Comparison of ENCODE assay signal across 8 mouse cellular contexts in the genomic region with DNA sequence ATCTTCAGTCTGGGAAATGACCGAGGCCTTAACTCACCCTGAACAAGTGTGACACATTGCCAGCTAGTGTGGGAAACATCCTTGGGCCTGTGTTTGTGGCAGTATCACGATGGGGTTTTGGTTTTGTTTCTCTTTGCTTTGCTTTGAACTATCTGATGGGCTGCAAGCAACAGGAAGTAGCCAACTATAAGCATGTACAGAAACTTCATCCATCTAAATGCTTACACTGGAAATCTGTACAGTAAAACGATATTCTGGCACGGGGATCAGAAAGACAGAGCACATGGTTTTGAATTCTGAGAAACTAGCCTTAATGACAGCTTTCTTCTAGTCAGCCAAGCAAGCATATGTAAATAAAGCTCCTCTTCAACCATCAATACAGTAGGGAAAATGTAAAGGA. TPM values are rescaled to one million over a fixed set of nuclear protein-coding genes. Genes with fewer than 3 reads are reported as not detected.
DNase-seq lines count a peak whose midpoint lies in the region; ATAC-seq lines count a peak whose summit lies in the region.

No protein-coding gene starts in this region.

- peak; percentile 0; the same call in 1 of the 2 replicates for ATAC-seq in kidney, embryonic 14.5 days (ENCODE audit: low FRiP score, low TSS enrichment)
- ATAC-seq in heart, embryonic 12.5 days (ENCODE audit: insufficient number of reproducible peaks, low FRiP score), result no peak
- ATAC-seq in liver, embryonic 15.5 days (ENCODE audit: insufficient read depth), result no peak
- ATAC-seq in stomach, embryonic 14.5 days (ENCODE audit: insufficient number of reproducible peaks, insufficient read depth, low FRiP score, low read depth), result no peak
- no peak for ATAC-seq in monocyte, adult 5-6 weeks (replicated peaks; ENCODE audit: insufficient number of reproducible peaks, low FRiP score, low TSS enrichment, poor library complexity, severe bottlenecking)

- WGBS in kidney, embryonic 14.5 days, result 16% methylated on average over 4 of the region's 4 CpGs
- WGBS in heart, embryonic 12.5 days, result 12% methylated on average over 4 of the region's 4 CpGs
- 18% methylated on average over 4 of the region's 4 CpGs for WGBS in liver, embryonic 15.5 days (ENCODE audit: insufficient replicate concordance)
- WGBS in stomach, embryonic 14.5 days, result 13% methylated on average over 4 of the region's 4 CpGs

- no peaks in the 10 kb centered on the region for H3K9me3 ChIP-seq in kidney, embryonic 14.5 days (ENCODE audit: control insufficient read depth, low read length)
- no peaks in the 10 kb centered on the region for H3K9me3 ChIP-seq in heart, embryonic 12.5 days (replicated peaks)
- no peaks in the 10 kb centered on the region for H3K9me3 ChIP-seq in liver, embryonic 15.5 days (replicated peaks)
- H3K9me3 ChIP-seq in stomach, embryonic 14.5 days (ENCODE audit: control insufficient read depth, low read depth, low read length), result no peaks in the 10 kb centered on the region

- no peak for DNase-seq in kidney, adult 18-20 months
- DNase-seq in T-cell, adult 2 months (ENCODE audit: low spot score), result peak; percentile 53
- DNase-seq in layer of hippocampus, adult 11-12 months (ENCODE audit: low spot score), result no peak

- H3K4me2 ChIP-seq in kidney, embryonic 14.5 days (replicated peaks; ENCODE audit: low read depth, low read length), result peak overlapping the region; percentile 54
- peak overlapping the region; percentile 99 for H3K4me2 ChIP-seq in heart, embryonic 12.5 days
- H3K4me2 ChIP-seq in liver, embryonic 15.5 days, result peak overlapping the region; percentile 97
- peak overlapping the region; percentile 93 for H3K4me2 ChIP-seq in stomach, embryonic 14.5 days (replicated peaks; ENCODE audit: low read depth, low read length)

- peaks cover 14% of the 10 kb centered on the region for H3K36me3 ChIP-seq in kidney, embryonic 14.5 days (ENCODE audit: control insufficient read depth, insufficient read depth, low read length)
- H3K36me3 ChIP-seq in heart, embryonic 12.5 days, result peaks cover 20% of the 10 kb centered on the region
- peaks cover 34% of the 10 kb centered on the region for H3K36me3 ChIP-seq in liver, embryonic 15.5 days (replicated peaks)
- H3K36me3 ChIP-seq in stomach, embryonic 14.5 days (ENCODE audit: control insufficient read depth, insufficient read depth, low read length), result peaks cover 4% of the 10 kb centered on the region; the same call in 1 of the 2 replicates

- H3K4me3 ChIP-seq in kidney, embryonic 14.5 days (ENCODE audit: low read length), result peak overlapping the region; percentile 76
- H3K4me3 ChIP-seq in heart, embryonic 12.5 days, result peak overlapping the region; percentile 82
- peak overlapping the region; percentile 91 for H3K4me3 ChIP-seq in liver, embryonic 15.5 days (replicated peaks)
- H3K4me3 ChIP-seq in stomach, embryonic 14.5 days (ENCODE audit: low read depth, low read length), result peak overlapping the region; percentile 70

- H3K4me1 ChIP-seq in kidney, embryonic 14.5 days (ENCODE audit: control insufficient read depth, insufficient read depth, low read length), result peaks cover 17% of the 10 kb centered on the region; the same call in 1 of the 2 replicates
- H3K4me1 ChIP-seq in heart, embryonic 12.5 days (replicated peaks), result peaks cover 24% of the 10 kb centered on the region
- peaks cover 34% of the 10 kb centered on the region for H3K4me1 ChIP-seq in liver, embryonic 15.5 days (replicated peaks)
- H3K4me1 ChIP-seq in stomach, embryonic 14.5 days (ENCODE audit: control insufficient read depth, insufficient read depth, low read length), result 0 out of 2 replicates have a peak, but pooled peaks cover 4% of the 10 kb centered on the region

- no peaks in the 10 kb centered on the region for H3K27me3 ChIP-seq in kidney, embryonic 14.5 days (ENCODE audit: control insufficient read depth, insufficient read depth, low read length)
- H3K27me3 ChIP-seq in heart, embryonic 12.5 days (replicated peaks), result no peaks in the 10 kb centered on the region
- H3K27me3 ChIP-seq in liver, embryonic 15.5 days, result no peaks in the 10 kb centered on the region
- no peaks in the 10 kb centered on the region for H3K27me3 ChIP-seq in stomach, embryonic 14.5 days (ENCODE audit: control insufficient read depth, insufficient read depth, low read length)

- peak overlapping the region; percentile 66 for H3K9ac ChIP-seq in kidney, embryonic 14.5 days (ENCODE audit: low read depth, low read length)
- peak overlapping the region; percentile 65; the same call in 1 of the 2 replicates for H3K9ac ChIP-seq in heart, embryonic 12.5 days
- H3K9ac ChIP-seq in liver, embryonic 15.5 days, result peak overlapping the region; percentile 55
- no peak overlapping the region for H3K9ac ChIP-seq in stomach, embryonic 14.5 days (replicated peaks; ENCODE audit: low read depth, low read length)

- H3K27ac ChIP-seq in kidney, embryonic 14.5 days (ENCODE audit: low read depth, low read length), result no peak overlapping the region; the same call in 1 of the 2 replicates
- H3K27ac ChIP-seq in heart, embryonic 12.5 days (ENCODE audit: poor library complexity, severe bottlenecking), result 0 out of 2 replicates have a peak overlapping the region, but pooled peaks have one; percentile 87
- H3K27ac ChIP-seq in liver, embryonic 15.5 days (replicated peaks), result peak overlapping the region; percentile 94
- no peak overlapping the region for H3K27ac ChIP-seq in stomach, embryonic 14.5 days (ENCODE audit: low read length)

RNA-seq across cellular contexts. Expression of a gene that starts 0.6 kb away (rescaled TPM):
- 24.6 and 26.0 TPM in 2 replicates for polyA plus RNA-seq in kidney, embryonic 14.5 days (2014; fragmentation: Nextera tagmentation; extraction: Ambion mirVana)
- polyA plus RNA-seq in heart, embryonic 12.5 days (2016; fragmentation: Nextera tagmentation; extraction: Ambion mirVana), result 12.7 and 13.0 TPM in 2 replicates
- polyA plus RNA-seq in liver, embryonic 15.5 days (2015; fragmentation: Nextera tagmentation; extraction: Ambion mirVana), result 14.3 and 15.9 TPM in 2 replicates
- polyA plus RNA-seq in stomach, embryonic 14.5 days (2014; fragmentation: Nextera tagmentation; extraction: Ambion mirVana), result 15.3 and 16.3 TPM in 2 replicates
- 0.21 to 2.3 TPM (median 0.95 TPM) in 3 replicates for total RNA-seq in monocyte, adult 5-6 weeks (2017)

RNA-seq across cellular contexts. Expression of a gene that starts 0.8 kb away (rescaled TPM):
- 31.8 and 42.3 TPM in 2 replicates for polyA plus RNA-seq in kidney, embryonic 14.5 days (2014; fragmentation: Nextera tagmentation; extraction: Ambion mirVana)
- 19.5 and 19.7 TPM in 2 replicates for polyA plus RNA-seq in heart, embryonic 12.5 days (2016; fragmentation: Nextera tagmentation; extraction: Ambion mirVana)
- 8.1 and 8.8 TPM in 2 replicates for polyA plus RNA-seq in liver, embryonic 15.5 days (2015; fragmentation: Nextera tagmentation; extraction: Ambion mirVana)
- 30.9 and 31.6 TPM in 2 replicates for polyA plus RNA-seq in stomach, embryonic 14.5 days (2014; fragmentation: Nextera tagmentation; extraction: Ambion mirVana)
- total RNA-seq in monocyte, adult 5-6 weeks (2017), result 20.4 to 46.6 TPM (median 29.4 TPM) in 3 replicates

RNA-seq across cellular contexts. Expression of a gene that starts 48.2 kb away (rescaled TPM):
- polyA plus RNA-seq in kidney, embryonic 14.5 days (2014; fragmentation: Nextera tagmentation; extraction: Ambion mirVana), result 1.4 and 2.1 TPM in 2 replicates
- 0.56 and 0.78 TPM in 2 replicates for polyA plus RNA-seq in heart, embryonic 12.5 days (2016; fragmentation: Nextera tagmentation; extraction: Ambion mirVana)
- 0.30 and 0.38 TPM in 2 replicates for polyA plus RNA-seq in liver, embryonic 15.5 days (2015; fragmentation: Nextera tagmentation; extraction: Ambion mirVana)
- 1.8 and 2.5 TPM in 2 replicates for polyA plus RNA-seq in stomach, embryonic 14.5 days (2014; fragmentation: Nextera tagmentation; extraction: Ambion mirVana)
- not detected in 3 replicates for total RNA-seq in monocyte, adult 5-6 weeks (2017)

Comparison
In these comparisons a context has a peak if more than half of its experiments do, and no peak if none do; other contexts are left out.
1. H3K27ac ChIP-seq: peak in heart, embryonic 12.5 days (single experiment) and liver, embryonic 15.5 days (single experiment); none in kidney, embryonic 14.5 days (single experiment) and stomach, embryonic 14.5 days (single experiment).
2. Peak in every context shown above with its lines, with median percentiles within 50 percentile points of each other: H3K4me2 ChIP-seq and H3K4me3 ChIP-seq.